Mouse (Mus musculus) limb, embryonic 11.5 days (tissue): Measurements from ENCODE around the gene Zfp287. TPM values are rescaled to one million over a fixed set of nuclear protein-coding genes. Genes with fewer than 3 reads are reported as not detected.

Experiments
- ATAC-seq: fragments of 200-750 bp; cut with Nextera tagmentation; 2 replicates; pipeline ENCODE4 v1.8.0; 2017; ENCODE audit warnings: low read depth; ENCODE audit not compliant: insufficient number of reproducible peaks, low FRiP score, low TSS enrichment
- DNase-seq: peaks from one replicate; pipeline ENCODE4 v3.0.0-alpha.2; 2015; ENCODE audit warnings: low spot score
- H3K27ac ChIP-seq: fragments of 300-500 bp; sonication (generic); replicated peaks from 2 replicates; pipeline ENCODE4 v1.5.1; 2014; ENCODE audit warnings: low read depth, mild to moderate bottlenecking, low read length
- H3K27me3 ChIP-seq: fragments of 300-500 bp; sonication (generic); 2 replicates; pipeline ENCODE4 v1.6.1; 2014; ENCODE audit warnings: mild to moderate bottlenecking, low read length, mixed read lengths; ENCODE audit not compliant: control insufficient read depth, insufficient read depth
- H3K36me3 ChIP-seq: fragments of 300-500 bp; sonication (generic); 2 replicates; pipeline ENCODE4 v1.6.1; 2014; ENCODE audit warnings: mild to moderate bottlenecking, low read length, moderate library complexity, mixed read lengths; ENCODE audit not compliant: control insufficient read depth, insufficient read depth
- H3K4me1 ChIP-seq: fragments of 300-500 bp; sonication (generic); 2 replicates; pipeline ENCODE4 v1.6.1; 2014; ENCODE audit warnings: low read length, mixed read lengths; ENCODE audit not compliant: control insufficient read depth, insufficient read depth
- H3K4me2 ChIP-seq: fragments of 300-500 bp; sonication (generic); 2 replicates; pipeline ENCODE4 v1.6.1; 2014; ENCODE audit warnings: low read depth, mild to moderate bottlenecking, moderate library complexity; ENCODE audit not compliant: severe bottlenecking
- H3K4me3 ChIP-seq: fragments of 300-500 bp; sonication (generic); 2 replicates; pipeline ENCODE4 v1.5.1; 2014; ENCODE audit warnings: low read depth, low read length
- H3K9ac ChIP-seq: fragments of 300-500 bp; sonication (generic); 2 replicates; pipeline ENCODE4 v1.6.1; 2014; ENCODE audit warnings: mild to moderate bottlenecking, low read length
- H3K9me3 ChIP-seq: fragments of 300-500 bp; sonication (generic); 2 replicates; pipeline ENCODE4 v1.6.1; 2016; ENCODE audit warnings: low read length; ENCODE audit not compliant: control insufficient read depth
- WGBS: fragments of 180-500 bp; shearing (Covaris S2); extraction: QIAGEN DNeasy Blood & Tissue Kit; methylation state at CpG from one replicate; pipeline ENCODE4 v1.1.7; 2014; 5-methylcytosine and 5-hydroxymethylcytosine counted together
- polyA plus RNA-seq: library from polyadenylated mRNA; unstranded; fragments of >200 nt; fragmentation: Nextera tagmentation; extraction: Ambion mirVana; gene quantifications from 2 replicates; pipeline ENCODE4 v1.2.1, GENCODE M21; 2014

The Zfp287 gene
- polyA plus RNA-seq, 1 experiment from 2014 or later, result 13.1 TPM

DNA sequence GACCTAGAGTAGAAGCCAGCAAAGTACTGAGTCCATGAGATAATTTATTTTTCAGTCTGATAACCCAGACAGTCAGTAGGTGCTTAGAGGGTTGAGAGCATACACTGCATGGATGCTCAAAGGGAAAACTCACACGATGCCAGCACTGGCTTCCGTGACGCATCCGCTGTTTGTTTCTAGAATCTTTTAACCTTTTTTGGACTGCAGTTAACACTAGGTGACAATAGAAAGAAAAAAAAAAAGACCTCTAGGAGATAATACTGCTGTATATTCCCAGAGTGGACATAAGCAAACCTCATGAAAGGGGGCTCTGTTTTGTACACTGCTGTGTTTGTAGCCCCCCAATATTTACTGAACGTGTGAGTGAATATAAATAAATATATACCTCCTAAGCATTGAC is 62.7 kb downstream of the Zfp287 start:
- H3K9me3 ChIP-seq, result no peaks in the 10 kb centered on the region
- no peaks in the 10 kb centered on the region for H3K27me3 ChIP-seq
- H3K4me1 ChIP-seq, result no peaks in the 10 kb centered on the region
- DNase-seq (no peak), ATAC-seq (no peak)
- no peak overlapping the region for H3K9ac ChIP-seq
- H3K4me2 ChIP-seq, result no peak overlapping the region
- H3K4me3 ChIP-seq, result no peak overlapping the region
- WGBS, result 96% methylated on average over 5 of the region's 5 CpGs
- peaks cover 5% of the 10 kb centered on the region for H3K36me3 ChIP-seq
- no peak overlapping the region for H3K27ac ChIP-seq

DNA sequence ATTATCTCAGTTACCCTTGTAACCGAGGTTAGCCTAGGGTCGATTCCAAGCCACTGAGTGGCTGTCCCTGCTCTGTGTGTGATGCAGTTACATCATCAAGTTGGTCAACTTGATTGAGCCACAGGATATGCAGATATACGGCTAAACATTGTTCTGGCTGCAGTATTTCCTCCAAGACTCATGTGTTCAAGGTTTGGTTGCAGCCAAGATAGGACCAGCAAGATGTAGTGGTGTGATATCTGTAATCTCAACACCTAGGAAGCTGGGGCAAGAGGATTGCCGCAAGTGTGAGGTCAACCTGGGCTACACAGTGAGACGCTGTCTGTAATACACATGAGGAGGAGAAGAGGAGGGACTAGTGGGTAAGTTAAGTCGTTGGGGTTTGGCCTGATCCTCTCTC is 67.5 kb downstream of the Zfp287 start:
- H3K9me3 ChIP-seq, result no peaks in the 10 kb centered on the region
- no peak for DNase-seq
- WGBS, result 89% methylated on average over 6 of the region's 6 CpGs
- H3K36me3 ChIP-seq, result peaks cover 5% of the 10 kb centered on the region
- H3K4me3 ChIP-seq, result no peak overlapping the region
- no peak overlapping the region for H3K27ac ChIP-seq
- H3K4me2 ChIP-seq, result no peak overlapping the region
- H3K4me1 ChIP-seq, result no peaks in the 10 kb centered on the region
- H3K9ac ChIP-seq, result no peak overlapping the region
- no peaks in the 10 kb centered on the region for H3K27me3 ChIP-seq
- no peak for ATAC-seq

DNA sequence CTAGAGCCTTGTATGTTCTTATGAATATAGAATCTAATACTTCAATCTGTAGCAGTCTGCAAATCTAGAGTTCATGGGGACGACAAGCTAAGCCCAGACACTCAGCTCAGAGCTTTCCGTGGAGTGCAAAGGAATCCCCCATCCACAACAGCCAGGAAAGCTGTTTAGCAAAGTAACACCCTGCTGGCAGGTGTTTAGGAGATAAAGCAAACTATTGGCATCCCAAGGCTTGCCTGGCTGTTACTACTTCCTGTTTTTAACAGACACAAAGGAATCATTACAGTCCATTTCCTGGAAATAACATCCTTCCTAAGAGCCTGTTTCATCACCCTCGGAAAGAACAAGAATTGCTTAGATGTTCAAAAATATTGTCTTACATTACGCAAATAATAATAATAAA is 70.8 kb downstream of the Zfp287 start:
- Histone ChIP-seq H3K9ac (no peak overlapping the region), H3K4me2 (no peak overlapping the region), H3K9me3 (no peaks in the 10 kb centered on the region), H3K27me3 (no peaks in the 10 kb centered on the region), H3K4me1 (no peaks in the 10 kb centered on the region), H3K4me3 (no peak overlapping the region), H3K27ac (no peak overlapping the region), H3K36me3 (peaks cover 5% of the 10 kb centered on the region)
- 61% methylated on average over 4 of the region's 4 CpGs for WGBS
- DNase-seq (no peak), ATAC-seq (no peak)

DNA sequence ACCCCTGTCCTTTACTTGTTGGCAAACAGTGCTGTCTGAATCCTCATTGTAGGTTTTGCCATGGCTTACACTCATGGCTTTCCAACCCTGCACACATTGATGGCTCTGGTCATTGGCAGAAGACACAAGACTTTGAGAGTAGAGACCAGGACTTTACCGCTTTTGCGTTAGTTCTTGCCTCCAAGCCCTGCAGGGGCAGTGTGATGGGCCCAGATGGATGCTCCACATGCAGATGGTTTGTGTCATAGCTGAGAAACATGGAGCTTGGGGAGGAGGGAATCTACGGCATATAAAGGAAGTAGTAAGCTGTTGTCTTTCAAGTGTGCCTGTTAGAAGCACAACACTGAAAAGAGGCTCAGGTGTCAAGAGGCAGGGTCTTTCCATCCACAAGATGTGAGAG is 79.6 kb downstream of the Zfp287 start:
- WGBS, result 95% methylated on average over 3 of the region's 3 CpGs
- DNase-seq, result no peak
- H3K4me2 ChIP-seq, result no peak overlapping the region
- H3K4me3 ChIP-seq, result no peak overlapping the region
- no peak for ATAC-seq
- H3K27me3 ChIP-seq, result no peaks in the 10 kb centered on the region
- H3K9me3 ChIP-seq, result no peaks in the 10 kb centered on the region
- no peak overlapping the region for H3K27ac ChIP-seq
- peaks cover 4% of the 10 kb centered on the region for H3K4me1 ChIP-seq
- H3K9ac ChIP-seq, result no peak overlapping the region
- H3K36me3 ChIP-seq, result 0 out of 2 replicates have a peak, but pooled peaks cover 7% of the 10 kb centered on the region

DNA sequence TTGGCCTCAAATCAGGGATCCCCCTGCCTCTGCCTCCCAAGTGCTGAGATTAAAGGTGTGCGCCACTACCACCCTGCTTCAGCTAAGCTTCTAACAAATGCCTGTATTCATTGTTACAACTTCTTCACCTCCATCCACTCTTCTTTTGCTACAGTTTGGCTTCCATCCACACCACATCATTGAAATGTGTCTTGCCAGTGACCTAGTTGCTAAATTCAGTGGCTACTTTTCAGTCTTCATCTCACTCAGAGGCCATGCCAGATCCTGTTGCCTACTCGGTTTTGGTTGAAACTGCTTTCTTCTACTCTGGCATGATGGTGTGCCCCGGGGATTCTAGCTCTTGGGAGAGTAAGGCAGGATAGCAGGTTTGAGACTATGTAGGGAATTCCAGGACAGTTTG is 80.1 kb downstream of the Zfp287 start:
- Histone ChIP-seq H3K4me3 (no peak overlapping the region), H3K4me2 (no peak overlapping the region), H3K9ac (no peak overlapping the region), H3K27me3 (no peaks in the 10 kb centered on the region), H3K9me3 (no peaks in the 10 kb centered on the region), H3K4me1 (peaks cover 7% of the 10 kb centered on the region), H3K36me3 (0 out of 2 replicates have a peak, but pooled peaks cover 7% of the 10 kb centered on the region), H3K27ac (no peak overlapping the region)
- no peak for DNase-seq
- 93% methylated on average over 3 of the region's 3 CpGs for WGBS
- no peak for ATAC-seq

Other genes starting within 250 kb of the Zfp287 start
- gene Cenpv, start 192.6 kb downstream of the Zfp287 start, polyA plus RNA-seq, result 47.8 and 53.8 TPM in 2 replicates
- gene Ubb, start 180.7 kb downstream of the Zfp287 start, polyA plus RNA-seq, result 3,696 and 3,837 TPM in 2 replicates
- gene Trpv2, start 157.4 kb downstream of the Zfp287 start, polyA plus RNA-seq, result 0.69 and 1.4 TPM in 2 replicates
- gene Lrrc75a, start 83.4 kb downstream of the Zfp287 start, polyA plus RNA-seq, result 20.6 TPM in 2 replicates
- gene Mmgt2, start 83.2 kb downstream of the Zfp287 start, polyA plus RNA-seq, result 54.1 and 60.7 TPM in 2 replicates
- gene Gm10428, start 21.2 kb upstream of the Zfp287 start, polyA plus RNA-seq, result 0.99 TPM in 1 of 2 replicates, not detected in the other
- 33.8 and 36.1 TPM in 2 replicates for gene Zfp286, start 57.6 kb upstream of the Zfp287 start, polyA plus RNA-seq
- gene Trim16, start 88.3 kb upstream of the Zfp287 start, polyA plus RNA-seq, result 4.3 and 4.8 TPM in 2 replicates
- 0.67 and 0.91 TPM in 2 replicates for gene Fbxw10, start 115.2 kb upstream of the Zfp287 start, polyA plus RNA-seq
- 40.5 and 43.7 TPM in 2 replicates for gene Tvp23b, start 147.6 kb upstream of the Zfp287 start, polyA plus RNA-seq
- 0.29 TPM in 1 of 2 replicates, not detected in the other for gene Cdrt4, start 219.3 kb upstream of the Zfp287 start, polyA plus RNA-seq